Mouse (Mus musculus) limb, embryonic 11.5 days (tissue): Measurements from ENCODE around the gene Cwh43. TPM values are rescaled to one million over a fixed set of nuclear protein-coding genes. Genes with fewer than 3 reads are reported as not detected.

Experiments used
- ATAC-seq: fragments of 200-750 bp; cut with Nextera tagmentation; 2 replicates; pipeline ENCODE4 v1.8.0; 2017; ENCODE audit warnings: low read depth; ENCODE audit not compliant: insufficient number of reproducible peaks, low FRiP score, low TSS enrichment
- DNase-seq: peaks from one replicate; pipeline ENCODE4 v3.0.0-alpha.2; 2015; ENCODE audit warnings: low spot score
- H3K27ac ChIP-seq: fragments of 300-500 bp; sonication (generic); replicated peaks from 2 replicates; pipeline ENCODE4 v1.5.1; 2014; ENCODE audit warnings: low read depth, mild to moderate bottlenecking, low read length
- H3K27me3 ChIP-seq: fragments of 300-500 bp; sonication (generic); 2 replicates; pipeline ENCODE4 v1.6.1; 2014; ENCODE audit warnings: mild to moderate bottlenecking, low read length, mixed read lengths; ENCODE audit not compliant: control insufficient read depth, insufficient read depth
- H3K36me3 ChIP-seq: fragments of 300-500 bp; sonication (generic); 2 replicates; pipeline ENCODE4 v1.6.1; 2014; ENCODE audit warnings: mild to moderate bottlenecking, low read length, moderate library complexity, mixed read lengths; ENCODE audit not compliant: control insufficient read depth, insufficient read depth
- H3K4me1 ChIP-seq: fragments of 300-500 bp; sonication (generic); 2 replicates; pipeline ENCODE4 v1.6.1; 2014; ENCODE audit warnings: low read length, mixed read lengths; ENCODE audit not compliant: control insufficient read depth, insufficient read depth
- H3K4me2 ChIP-seq: fragments of 300-500 bp; sonication (generic); 2 replicates; pipeline ENCODE4 v1.6.1; 2014; ENCODE audit warnings: low read depth, mild to moderate bottlenecking, moderate library complexity; ENCODE audit not compliant: severe bottlenecking
- H3K4me3 ChIP-seq: fragments of 300-500 bp; sonication (generic); 2 replicates; pipeline ENCODE4 v1.5.1; 2014; ENCODE audit warnings: low read depth, low read length
- H3K9ac ChIP-seq: fragments of 300-500 bp; sonication (generic); 2 replicates; pipeline ENCODE4 v1.6.1; 2014; ENCODE audit warnings: mild to moderate bottlenecking, low read length
- H3K9me3 ChIP-seq: fragments of 300-500 bp; sonication (generic); 2 replicates; pipeline ENCODE4 v1.6.1; 2016; ENCODE audit warnings: low read length; ENCODE audit not compliant: control insufficient read depth
- WGBS: fragments of 180-500 bp; shearing (Covaris S2); extraction: QIAGEN DNeasy Blood & Tissue Kit; methylation state at CpG from one replicate; pipeline ENCODE4 v1.1.7; 2014; 5-methylcytosine and 5-hydroxymethylcytosine counted together
- polyA plus RNA-seq: library from polyadenylated mRNA; unstranded; fragments of >200 nt; fragmentation: Nextera tagmentation; extraction: Ambion mirVana; gene quantifications from 2 replicates; pipeline ENCODE4 v1.2.1, GENCODE M21; 2014

Gene Cwh43
- polyA plus RNA-seq, 1 experiment from 2014 or later = not detected

GRCm38 (mm10) chr5:73381976-73382540, 23.8 kb upstream of the Cwh43 start:
- ATAC-seq (no peak), DNase-seq (no peak)
- no peak overlapping the region for H3K4me3 ChIP-seq
- no peaks in the 10 kb centered on the region for H3K27me3 ChIP-seq
- H3K4me1 ChIP-seq = no peaks in the 10 kb centered on the region
- no peak overlapping the region for H3K27ac ChIP-seq
- no peak overlapping the region for H3K9ac ChIP-seq
- H3K36me3 ChIP-seq = no peaks in the 10 kb centered on the region
- 83% methylated on average over 9 of the region's 9 CpGs for WGBS
- H3K9me3 ChIP-seq = no peaks in the 10 kb centered on the region
- no peak overlapping the region for H3K4me2 ChIP-seq

- no peak overlapping the region for H3K4me3 ChIP-seq
- H3K27ac ChIP-seq = no peak overlapping the region
- no peaks in the 10 kb centered on the region for H3K4me1 ChIP-seq
- H3K9ac ChIP-seq = no peak overlapping the region
- H3K36me3 ChIP-seq = no peaks in the 10 kb centered on the region
- DNase-seq = peak; percentile 88
- no peak overlapping the region for H3K4me2 ChIP-seq
- H3K27me3 ChIP-seq = no peaks in the 10 kb centered on the region
- 31% methylated on average over 3 of the region's 3 CpGs for WGBS
- no peaks in the 10 kb centered on the region for H3K9me3 ChIP-seq
- ATAC-seq = no peak
Measured at GRCm38 (mm10) chr5:73382737-73383646, 22.9 kb upstream of the Cwh43 start.

GRCm38 (mm10) chr5:73383647-73383970, 22.3 kb upstream of the Cwh43 start:
- 77% methylated on average over 4 of the region's 4 CpGs for WGBS
- Histone ChIP-seq H3K4me2 (no peak overlapping the region), H3K9me3 (no peaks in the 10 kb centered on the region), H3K4me3 (no peak overlapping the region), H3K27ac (no peak overlapping the region), H3K27me3 (no peaks in the 10 kb centered on the region), H3K4me1 (no peaks in the 10 kb centered on the region), H3K9ac (no peak overlapping the region), H3K36me3 (no peaks in the 10 kb centered on the region)
- no peak for ATAC-seq
- no peak for DNase-seq

- Histone ChIP-seq H3K4me1 (no peaks in the 10 kb centered on the region), H3K9me3 (no peaks in the 10 kb centered on the region), H3K27ac (no peak overlapping the region), H3K27me3 (no peaks in the 10 kb centered on the region), H3K4me3 (no peak overlapping the region), H3K9ac (no peak overlapping the region), H3K36me3 (no peaks in the 10 kb centered on the region), H3K4me2 (no peak overlapping the region)
- 86% methylated on average over 9 of the region's 9 CpGs for WGBS
- DNase-seq = no peak
- ATAC-seq = no peak
Measured at GRCm38 (mm10) chr5:73393041-73393440, 12.8 kb upstream of the Cwh43 start.

GRCm38 (mm10) chr5:73399768-73400526, 5.9 kb upstream of the Cwh43 start:
- Histone ChIP-seq H3K4me2 (no peak overlapping the region), H3K9ac (no peak overlapping the region), H3K27me3 (no peaks in the 10 kb centered on the region; the same call in 1 of the 2 replicates), H3K4me3 (no peak overlapping the region), H3K27ac (no peak overlapping the region), H3K4me1 (no peaks in the 10 kb centered on the region), H3K9me3 (no peaks in the 10 kb centered on the region), H3K36me3 (no peaks in the 10 kb centered on the region)
- ATAC-seq (no peak), DNase-seq (no peak)
- WGBS = 48% methylated on average over 7 of the region's 7 CpGs

- Histone ChIP-seq H3K9ac (no peak overlapping the region), H3K4me2 (no peak overlapping the region), H3K27ac (no peak overlapping the region), H3K36me3 (no peaks in the 10 kb centered on the region), H3K9me3 (no peaks in the 10 kb centered on the region), H3K27me3 (peaks cover 9% of the 10 kb centered on the region), H3K4me3 (no peak overlapping the region), H3K4me1 (peaks cover 4% of the 10 kb centered on the region; the same call in 1 of the 2 replicates)
- 75% methylated on average over 5 of the region's 5 CpGs for WGBS
- DNase-seq (no peak), ATAC-seq (no peak)
Measured at GRCm38 (mm10) chr5:73401341-73401740, 4.5 kb upstream of the Cwh43 start.

- Histone ChIP-seq H3K27me3 (peaks cover 16% of the 10 kb centered on the region), H3K9me3 (no peaks in the 10 kb centered on the region), H3K4me3 (no peak overlapping the region), H3K4me1 (peaks cover 6% of the 10 kb centered on the region; the same call in 1 of the 2 replicates), H3K4me2 (no peak overlapping the region), H3K9ac (no peak overlapping the region), H3K27ac (no peak overlapping the region), H3K36me3 (no peaks in the 10 kb centered on the region)
- DNase-seq = no peak
- 80% methylated on average over 4 of the region's 4 CpGs for WGBS
- ATAC-seq = no peak
Measured at GRCm38 (mm10) chr5:73402911-73403310, 3.0 kb upstream of the Cwh43 start.

- H3K9me3 ChIP-seq = no peaks in the 10 kb centered on the region
- H3K36me3 ChIP-seq = no peaks in the 10 kb centered on the region
- no peak overlapping the region for H3K27ac ChIP-seq
- H3K4me1 ChIP-seq = peaks cover 6% of the 10 kb centered on the region; the same call in 1 of the 2 replicates
- no peak overlapping the region for H3K9ac ChIP-seq
- ATAC-seq (no peak), DNase-seq (no peak)
- no peak overlapping the region for H3K4me3 ChIP-seq
- H3K4me2 ChIP-seq = no peak overlapping the region
- H3K27me3 ChIP-seq = peaks cover 16% of the 10 kb centered on the region
- 81% methylated on average over 14 of the region's 14 CpGs for WGBS
Measured at GRCm38 (mm10) chr5:73403311-73404068, 2.4 kb upstream of the Cwh43 start.
